Mouse (Mus musculus) heart, adult 2 months (tissue): Measurements from ENCODE around the gene Cntn4.

Experiments
- CTCF ChIP-seq: fragments of 200-600 bp; IDR thresholded peaks from 2 replicates; pipeline ENCODE4 v1.8.1; 2022; ENCODE audit warnings: antibody characterized with exemption, mild to moderate bottlenecking, moderate library complexity
- EP300 ChIP-seq: fragments of 200-500 bp; IDR thresholded peaks from 2 replicates; pipeline ENCODE4 v1.6.1; 2011; ENCODE audit warnings: low read depth, low read length, control low read depth; ENCODE audit not compliant: insufficient read depth
- POLR2A ChIP-seq: fragments of 200-500 bp; IDR thresholded peaks from 2 replicates; pipeline ENCODE4 v1.6.1; 2011; ENCODE audit warnings: mild to moderate bottlenecking, low read depth, low read length, control low read depth; ENCODE audit not compliant: insufficient read depth

- TF ChIP-seq CTCF (no peak), POLR2A (no peak), EP300 (no peak)
Measured at GRCm38 (mm10) chr6:105939303-105939702, 261.8 kb downstream of the Cntn4 start.
